Mouse (Mus musculus) left cerebral cortex, postnatal 10 days (tissue): ENCODE measurements around the gene Mdh2. TPM values are rescaled to one million over a fixed set of nuclear protein-coding genes. Genes with fewer than 3 reads are reported as not detected.

Experiments
- DNase-seq, 2 experiments: peaks; one replicate each; pipeline ENCODE4 v3.0.0; 2021 to 2022; ENCODE audit warnings: low spot score in 2 of 2, mixed read lengths in 1 of 2; ENCODE audit errors: extremely low spot score in 1 of 2
- intact Hi-C: fragments of 180-260 bp; cut with DNase I; formaldehyde crosslinking; loops from one replicate; pipeline ENCODE4 v1.15.1; 2025
- total RNA-seq, 2 experiments: library from RNA; stranded (reverse); gene quantifications; 2 replicates each; pipeline ENCODE4 v1.2.3; 2021

Gene Mdh2
- total RNA-seq, 2 experiments from 2014 or later, result 476 to 478 TPM

DNA sequence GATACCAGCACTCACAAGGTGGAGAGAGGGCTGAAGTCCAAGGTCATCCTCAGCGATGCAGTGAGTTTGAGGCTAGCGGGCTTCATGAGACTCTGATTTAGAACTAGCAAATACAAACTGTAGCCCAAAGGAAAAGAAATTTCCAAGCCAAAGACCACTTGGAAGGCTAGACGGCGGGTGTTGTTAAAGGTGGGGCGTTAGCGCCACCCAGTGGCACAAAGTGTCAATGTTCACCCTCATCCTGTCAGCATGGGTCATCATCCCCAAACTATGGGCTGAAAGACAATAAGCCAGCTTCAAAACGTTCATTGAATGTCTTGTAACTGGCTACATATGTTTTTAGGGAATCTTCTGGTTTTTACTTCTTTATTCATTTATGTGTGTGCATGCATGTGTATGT, 14.8 kb upstream of the Mdh2 start:
- peak; percentile 67 for DNase-seq
- intact Hi-C loops, result loop anchor here (5.0 kb wide), 4 partner anchors 131 to 361 kb away; partner anchors contain the start of gene Rhbdd2

GRCm38 (mm10) chr5:135764971-135765370, 13.3 kb upstream of the Mdh2 start:
- DNase-seq, result no peak
- intact Hi-C loops, result loop anchor here (5.0 kb wide), 4 partner anchors 133 to 363 kb away; partner anchors contain the start of gene Rhbdd2

- intact Hi-C loops, result no loop called here
- no peak for DNase-seq
Measured at GRCm38 (mm10) chr5:135772519-135772918, 5.8 kb upstream of the Mdh2 start.

- intact Hi-C loops, result no loop called here
- DNase-seq, result no peak
Measured at GRCm38 (mm10) chr5:135776546-135776945, 1.7 kb upstream of the Mdh2 start.

DNA sequence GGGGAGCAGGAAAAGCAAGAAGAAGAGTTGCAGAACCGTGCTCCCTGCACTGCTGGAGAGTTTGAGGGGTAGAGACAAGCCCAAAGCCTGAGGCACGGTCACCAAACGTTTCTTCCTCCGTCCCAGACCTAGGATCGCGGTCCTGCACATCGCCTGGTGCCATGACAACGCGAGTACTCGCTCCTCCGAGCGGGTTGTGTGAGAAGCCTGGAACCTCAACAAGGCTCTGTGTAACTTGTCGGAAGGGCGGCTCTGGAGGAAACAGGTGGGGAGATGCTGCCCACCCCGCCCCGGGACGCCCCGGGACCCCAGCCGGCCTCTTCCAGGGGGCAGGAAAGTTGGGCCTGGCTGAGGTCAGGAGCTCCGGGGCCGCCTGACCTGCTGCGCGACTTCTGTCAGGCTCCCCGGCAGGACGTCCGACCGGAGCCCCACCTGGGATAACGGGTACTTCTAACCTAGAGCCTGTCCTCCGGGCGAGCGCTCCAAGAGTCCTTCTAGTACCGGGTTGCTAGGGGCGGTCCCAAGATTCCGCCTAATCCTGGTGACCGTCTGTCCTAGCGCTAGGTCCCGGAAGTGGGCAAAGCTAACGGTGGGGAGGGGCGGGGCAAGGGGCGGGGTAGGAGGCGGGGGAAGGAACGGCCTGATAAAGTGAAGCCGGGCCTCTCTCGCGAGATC, 347 bp upstream of the Mdh2 start, which contains the start of gene Styxl1:
Gene Styxl1 (minus strand): TSS at position 590 of the 675 bp plus-strand sequence.
- DNase-seq, result no peak

DNA sequence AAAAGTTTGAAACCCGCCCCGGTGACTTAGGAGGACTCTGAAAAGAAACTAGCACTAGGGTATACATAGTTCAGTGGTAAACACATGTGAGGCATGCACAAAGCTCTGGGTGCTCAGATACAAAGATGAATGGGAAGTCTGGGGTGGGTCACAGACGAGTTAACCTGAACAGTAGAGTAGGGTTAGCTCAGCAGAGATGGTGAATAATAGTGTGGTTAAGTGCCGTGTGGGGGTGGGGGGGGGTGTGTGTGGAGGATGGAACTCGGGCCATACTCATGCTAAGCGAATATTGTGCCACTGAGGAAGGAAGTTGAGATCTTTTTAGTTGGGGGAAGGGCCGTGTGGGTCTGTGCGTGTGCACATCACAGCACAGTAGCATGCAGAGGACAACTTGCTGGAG, 2.1 kb downstream of the Mdh2 start:
- intact Hi-C loops, result no loop called here
- DNase-seq, result no peak

More for the DNA sequence above, 347 bp upstream of the Mdh2 start, which contains the start of gene Styxl1:
- intact Hi-C loops, result no loop called here

DNA sequence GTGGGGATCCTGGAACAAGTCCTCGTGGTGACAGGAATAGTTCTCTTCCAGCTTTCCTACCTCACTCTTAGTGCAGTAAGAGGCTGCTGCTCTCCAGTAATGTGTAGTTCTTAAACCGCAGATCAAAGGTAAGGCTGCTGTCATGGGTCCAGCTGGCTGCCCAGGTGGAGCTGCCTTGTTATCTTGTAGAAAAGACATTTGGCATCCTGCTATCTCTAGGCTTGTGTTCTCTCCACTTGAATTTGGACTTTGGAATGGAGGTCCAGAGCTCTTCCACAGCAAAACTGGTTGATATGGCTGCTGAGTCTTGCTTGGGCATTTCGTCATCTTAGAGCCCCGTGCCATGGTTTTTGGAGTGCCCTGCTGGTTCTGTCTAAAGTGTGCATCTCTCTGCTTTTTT, 4.6 kb downstream of the Mdh2 start:
- intact Hi-C loops, result no loop called here
- no peak for DNase-seq

DNA sequence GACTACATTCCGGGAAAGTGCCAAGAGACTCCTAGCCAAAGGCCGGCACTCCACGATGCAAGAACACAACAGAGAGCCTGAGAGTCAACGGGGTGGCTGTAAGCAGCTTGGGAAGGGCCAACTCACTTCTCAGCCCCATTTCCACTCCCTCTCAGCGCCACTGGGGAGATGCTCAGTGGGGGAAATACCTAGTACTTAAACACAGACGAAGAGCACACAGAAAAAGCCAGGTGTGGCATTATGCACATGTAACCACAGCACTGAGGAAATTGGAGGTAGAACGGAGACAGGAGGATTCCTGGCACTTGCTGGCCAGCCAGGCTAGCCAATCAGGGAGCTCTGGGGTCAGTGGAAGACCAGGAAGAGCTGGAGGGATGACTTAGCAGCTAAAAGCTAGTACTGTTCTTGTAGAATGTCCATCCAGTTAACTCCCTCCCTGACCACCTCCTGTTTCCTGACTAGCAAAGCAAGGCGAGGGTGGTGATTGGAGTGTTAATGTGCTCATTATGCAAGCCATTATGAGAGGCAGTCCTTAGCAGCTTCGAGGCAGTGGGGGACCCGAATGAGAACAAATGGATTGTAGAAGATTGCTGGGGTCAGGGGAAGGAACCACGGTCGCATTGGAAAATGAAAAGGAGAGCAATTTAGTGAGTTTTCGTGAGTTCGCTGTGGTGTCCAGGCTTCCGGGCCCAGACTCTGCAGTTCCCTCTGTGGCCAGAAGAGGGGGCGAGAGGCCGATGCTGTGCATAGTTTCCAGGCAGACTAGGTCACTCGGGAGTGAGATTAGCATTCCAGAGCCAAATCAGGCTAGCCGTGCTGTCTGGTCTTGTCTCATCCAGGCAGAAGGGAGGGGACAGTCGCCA, 15.9 kb downstream of the Mdh2 start:
- DNase-seq, result peak; percentile 87 to 90
- intact Hi-C loops, result loop anchor here (2.0 kb wide), 1 partner anchor 61 kb away; no protein-coding TSS in a partner anchor

GRCm38 (mm10) chr5:135794859-135795181, 16.5 kb downstream of the Mdh2 start:
- no peak for DNase-seq
- intact Hi-C loops, result loop anchor here (2.0 kb wide), 1 partner anchor 60 kb away; no protein-coding TSS in a partner anchor

DNA sequence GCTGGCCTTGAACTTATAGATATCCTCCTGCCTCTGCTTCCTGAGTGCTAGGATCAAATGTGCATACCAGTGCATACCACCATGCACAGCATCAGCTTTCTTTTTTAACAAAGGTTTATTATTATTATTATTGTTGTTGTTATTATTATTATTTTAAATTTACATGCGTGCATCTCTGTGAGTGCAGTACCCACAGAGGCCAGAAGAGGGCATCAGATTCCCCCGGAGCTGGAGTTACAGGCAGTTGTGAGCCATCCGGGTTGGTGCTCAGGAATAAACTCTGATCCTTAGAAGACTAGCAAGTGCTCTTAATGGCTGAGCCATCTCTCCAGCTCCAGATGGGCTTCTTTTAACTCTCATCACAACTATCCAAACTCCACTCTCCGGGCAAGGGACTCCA, 21.5 kb downstream of the Mdh2 start:
- intact Hi-C loops, result no loop called here
- DNase-seq, result no peak

- DNase-seq, result no peak
- intact Hi-C loops, result no loop called here
Measured at GRCm38 (mm10) chr5:135800927-135801326, 22.6 kb downstream of the Mdh2 start.

- intact Hi-C loops, result no loop called here
- DNase-seq, result no peak
Measured at GRCm38 (mm10) chr5:135802641-135803040, 24.4 kb downstream of the Mdh2 start.

GRCm38 (mm10) chr5:135803135-135803534, 24.9 kb downstream of the Mdh2 start:
- intact Hi-C loops, result no loop called here
- DNase-seq, result no peak

DNA sequence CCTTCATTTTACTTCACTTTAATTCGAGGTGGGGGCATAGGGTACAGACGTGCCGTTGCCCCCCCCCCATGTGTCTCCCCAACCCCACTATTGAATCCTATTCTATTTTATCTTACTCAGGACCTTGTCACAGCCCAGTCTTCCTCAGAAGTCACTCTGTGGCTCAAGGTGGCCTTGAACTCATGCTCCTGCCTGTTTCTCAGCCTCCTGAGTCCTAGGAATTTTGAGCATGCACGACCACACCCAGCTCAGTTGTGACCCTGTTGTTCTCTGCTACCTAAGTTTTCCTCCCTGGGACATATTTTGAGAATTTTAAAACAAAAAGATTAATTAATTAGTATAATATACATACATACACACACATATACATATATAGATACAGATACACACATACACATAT, 25.4 kb downstream of the Mdh2 start:
- DNase-seq, result no peak

GRCm38 (mm10) chr5:135804735-135805134, 26.5 kb downstream of the Mdh2 start:
- DNase-seq, result no peak
- intact Hi-C loops, result loop anchor here (5.0 kb wide), 1 partner anchor 48 kb away; no protein-coding TSS in a partner anchor

More for the DNA sequence above, 25.4 kb downstream of the Mdh2 start:
- intact Hi-C loops, result no loop called here

DNA sequence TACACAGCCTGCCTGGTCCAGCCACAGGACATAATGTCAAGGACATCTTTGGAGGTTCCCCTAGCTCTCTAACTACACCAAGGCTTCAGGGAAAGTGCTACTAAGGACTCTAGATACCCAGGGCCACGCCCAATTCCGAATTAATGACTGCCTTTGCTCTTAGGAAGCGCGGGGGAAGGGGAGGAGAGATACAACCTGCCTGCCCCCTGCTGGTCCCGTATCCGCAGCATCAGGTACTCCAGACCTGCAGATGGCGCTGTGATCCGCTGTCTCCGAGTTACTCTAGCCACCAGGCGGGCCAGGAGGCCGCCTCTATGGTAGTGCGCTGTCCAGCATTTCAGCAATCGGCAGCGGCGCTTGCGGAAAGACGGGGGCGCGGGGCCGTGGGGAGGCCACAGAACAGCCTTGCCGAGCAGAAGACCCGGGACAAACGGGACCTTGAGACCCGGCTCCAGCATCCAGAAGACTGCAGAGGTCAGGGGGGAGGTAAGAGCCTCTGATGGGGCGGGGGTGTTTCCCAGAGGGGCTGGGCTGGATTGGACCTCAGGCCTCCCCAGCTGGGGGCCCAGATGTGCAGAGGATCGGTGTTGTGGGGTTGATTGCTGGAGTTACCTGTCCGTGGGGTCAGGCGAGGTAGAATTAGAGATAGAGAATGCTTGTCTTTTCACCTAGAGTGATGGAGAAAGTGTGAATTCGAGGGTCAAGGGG, 28.4 kb downstream of the Mdh2 start, which contains the start of gene Srrm3:
Gene Srrm3 (plus strand): TSS at position 336 of the 708 bp plus-strand sequence.
- peak; percentile 92 to 95 for DNase-seq
- intact Hi-C loops, result loop anchor here (5.0 kb wide), 1 partner anchor 46 kb away; no protein-coding TSS in a partner anchor

DNA sequence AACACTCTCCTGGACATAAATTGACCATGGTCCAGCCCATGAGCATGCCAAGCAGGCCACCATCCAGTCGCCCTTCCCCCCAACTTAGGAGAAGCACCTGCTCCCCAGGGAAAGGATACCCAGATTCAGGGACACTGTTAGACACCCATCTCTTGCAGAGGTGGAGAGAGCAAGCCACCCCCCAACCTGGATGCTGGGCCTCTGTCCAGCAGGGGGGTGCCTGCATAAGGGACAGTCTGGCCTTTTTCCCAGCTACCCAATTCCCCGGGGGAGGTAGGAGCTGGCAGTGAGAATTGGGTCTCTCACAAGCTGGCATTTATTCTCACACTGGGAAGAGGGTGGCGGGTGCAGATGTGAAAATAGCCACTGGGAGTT, 29.0 kb downstream of the Mdh2 start:
- DNase-seq, result peak in 1 of 2 experiments; percentile 49
- intact Hi-C loops, result loop anchor here (5.0 kb wide), 1 partner anchor 45 kb away; no protein-coding TSS in a partner anchor

GRCm38 (mm10) chr5:135812991-135813390, 34.7 kb downstream of the Mdh2 start:
- intact Hi-C loops, result no loop called here
- DNase-seq, result peak; percentile 74

DNA sequence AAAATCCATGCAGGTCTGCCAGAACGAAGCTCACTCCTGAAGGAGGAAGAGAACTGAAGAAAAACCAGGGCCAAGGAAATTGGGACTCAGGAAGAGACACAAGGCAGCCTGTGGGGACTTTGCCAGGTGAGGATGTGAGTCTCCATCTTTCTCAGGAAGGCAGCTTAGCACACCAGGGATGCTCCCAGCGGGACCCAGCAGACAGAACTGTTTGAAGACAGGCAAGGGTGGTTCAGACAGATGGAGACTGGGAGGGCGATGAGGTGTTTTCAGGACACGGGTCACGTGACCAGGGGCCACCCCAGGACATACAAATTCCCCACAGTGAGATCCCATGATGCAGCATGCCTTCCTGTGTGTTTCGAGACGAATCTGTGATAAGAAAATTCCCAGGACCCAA, 40.2 kb downstream of the Mdh2 start:
- no peak for DNase-seq
- intact Hi-C loops, result no loop called here
